Mouse (Mus musculus): ENCODE measurements at regions not wholly inside any gene's neighbourhood (a gene's known extent, or its start where the extent isn't known, plus 50 kb on each side); places are given as distances from the start of the nearest gene placed in this dataset.

- TF ChIP-seq CTCF (IDR thresholded peaks at IDR 0.05; ENCODE audit: control insufficient read depth, insufficient read depth, insufficient read length), result no peak
- TF ChIP-seq CEBPB (IDR thresholded peaks at IDR 0.05; ENCODE audit: low read depth), result no peak
- no peak for TF ChIP-seq MAX (IDR thresholded peaks at IDR 0.05)
- no peak for TF ChIP-seq USF1 (IDR thresholded peaks at IDR 0.05; ENCODE audit: low read depth)
Measured at GRCm38 (mm10) chr3:133901931-133902330, 334.4 kb upstream of the Cxxc4 start.
